Mouse (Mus musculus) heart, embryonic 14.5 days (tissue): Measurements from ENCODE around the gene Nxt1. TPM values are rescaled to one million over a fixed set of nuclear protein-coding genes. Genes with fewer than 3 reads are reported as not detected.

Experiments
- ATAC-seq: fragments of 200-750 bp; cut with Nextera tagmentation; 2 replicates; pipeline ENCODE4 v1.8.0; 2017; ENCODE audit warnings: low read depth, moderate TSS enrichment; ENCODE audit not compliant: insufficient number of reproducible peaks, insufficient read depth, low FRiP score
- H3K27ac ChIP-seq, 2 experiments: fragments of 200-500 bp in 1 of 2; fragments of 300-500 bp in 1 of 2; sonication (generic) in 1 of 2; replicated peaks in 1 of 2; 2 replicates each; pipeline ENCODE4 v1.5.1; 2012 to 2014; ENCODE audit warnings: low read depth in 2 of 2, low read length in 2 of 2, control low read depth in 1 of 2, mild to moderate bottlenecking in 1 of 2, mixed read lengths in 1 of 2; ENCODE audit not compliant: control insufficient read depth in 1 of 2, insufficient read depth in 1 of 2
- H3K27me3 ChIP-seq: fragments of 300-500 bp; sonication (generic); 2 replicates; pipeline ENCODE4 v1.6.1; 2014; ENCODE audit warnings: mild to moderate bottlenecking, low read length, control low read depth; ENCODE audit not compliant: control insufficient read depth, insufficient read depth
- H3K36me3 ChIP-seq: fragments of 300-500 bp; sonication (generic); 2 replicates; pipeline ENCODE4 v1.6.1; 2014; ENCODE audit warnings: mild to moderate bottlenecking, control low read depth, low read length, mixed read lengths; ENCODE audit not compliant: control insufficient read depth, insufficient read depth
- H3K4me1 ChIP-seq, 2 experiments: fragments of 200-500 bp in 1 of 2; fragments of 300-500 bp in 1 of 2; sonication (generic) in 1 of 2; 2 replicates each; pipeline ENCODE4 v1.6.1; 2012 to 2014; ENCODE audit warnings: low read length in 2 of 2, control low read depth in 1 of 2, mixed read lengths in 1 of 2; ENCODE audit not compliant: control insufficient read depth in 2 of 2, insufficient read depth in 2 of 2
- H3K4me2 ChIP-seq: fragments of 300-500 bp; sonication (generic); 2 replicates; pipeline ENCODE4 v1.6.1; 2014; ENCODE audit warnings: mild to moderate bottlenecking, low read length
- H3K4me3 ChIP-seq, 2 experiments: fragments of 200-500 bp in 1 of 2; fragments of 300-500 bp in 1 of 2; sonication (generic) in 1 of 2; 2 replicates each; pipeline ENCODE4 v1.5.1; 2012 to 2014; ENCODE audit warnings: low read length in 2 of 2, mild to moderate bottlenecking in 2 of 2, control low read depth in 1 of 2, low read depth in 1 of 2, moderate library complexity in 1 of 2; ENCODE audit not compliant: control insufficient read depth in 1 of 2, insufficient read depth in 1 of 2
- H3K9ac ChIP-seq: fragments of 300-500 bp; sonication (generic); 2 replicates; pipeline ENCODE4 v1.6.1; 2014; ENCODE audit warnings: mild to moderate bottlenecking, low read length
- H3K9me3 ChIP-seq: fragments of 300-500 bp; sonication (generic); 2 replicates; pipeline ENCODE4 v1.6.1; 2016; ENCODE audit warnings: low read length, control low read depth; ENCODE audit not compliant: control insufficient read depth
- WGBS: fragments of 180-500 bp; shearing (Covaris S2); extraction: QIAGEN DNeasy Blood & Tissue Kit; methylation state at CpG from one replicate; pipeline ENCODE4 v1.1.7; 2014; 5-methylcytosine and 5-hydroxymethylcytosine counted together
- polyA plus RNA-seq: library from polyadenylated mRNA; unstranded; fragments of >200 nt; fragmentation: Nextera tagmentation; extraction: Ambion mirVana; gene quantifications from 2 replicates; pipeline ENCODE4 v1.2.1, GENCODE M21; 2014

The Nxt1 gene
- polyA plus RNA-seq, 1 experiment from 2014 or later: 52.3 TPM

DNA sequence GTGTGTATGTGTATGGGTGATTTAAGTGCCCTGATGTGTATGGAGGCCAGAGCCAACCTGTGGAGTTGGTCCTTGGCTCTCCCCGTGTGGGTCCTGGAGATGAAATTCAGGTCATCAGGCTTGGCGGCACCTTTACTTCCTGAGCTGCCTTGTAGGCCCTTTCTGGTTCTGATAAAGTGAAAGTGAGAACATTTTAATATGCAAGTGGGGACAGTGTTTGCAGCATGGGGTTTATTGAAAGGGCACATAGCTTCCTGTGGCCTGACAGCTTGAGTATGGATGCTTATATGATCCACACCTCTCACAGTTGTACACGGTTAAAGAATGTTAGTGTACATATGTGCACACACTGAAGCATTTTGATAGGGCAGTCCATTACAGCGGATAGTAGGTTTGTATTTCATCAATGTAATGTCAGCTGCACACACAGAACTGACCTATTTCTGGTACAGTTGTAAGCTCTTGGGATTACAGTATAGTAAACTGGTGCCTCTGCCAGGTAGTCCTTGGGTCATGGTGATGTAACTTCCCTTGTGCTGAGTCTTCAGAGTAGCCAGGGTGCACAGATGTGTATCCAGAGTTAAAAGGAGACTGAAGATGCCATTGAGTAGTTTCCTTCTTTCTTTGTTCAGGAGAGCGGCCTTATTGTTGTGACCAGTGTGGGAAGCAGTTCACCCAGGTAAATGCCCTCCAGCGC lies 17.2 kb downstream of the Nxt1 start:
- H3K4me3 ChIP-seq: no peak overlapping the region
- H3K27ac ChIP-seq: no peak overlapping the region
- H3K36me3 ChIP-seq: peaks cover 94% of the 10 kb centered on the region
- no peaks in the 10 kb centered on the region for H3K27me3 ChIP-seq
- no peak overlapping the region for H3K4me2 ChIP-seq
- 85% methylated on average over 6 of the region's 6 CpGs for WGBS
- H3K9me3 ChIP-seq: no peaks in the 10 kb centered on the region
- H3K9ac ChIP-seq: no peak overlapping the region
- peaks cover 0 to 9% of the 10 kb centered on the region in 2 experiments; a peak in 2 of 4 replicates for H3K4me1 ChIP-seq
- ATAC-seq: no peak

DNA sequence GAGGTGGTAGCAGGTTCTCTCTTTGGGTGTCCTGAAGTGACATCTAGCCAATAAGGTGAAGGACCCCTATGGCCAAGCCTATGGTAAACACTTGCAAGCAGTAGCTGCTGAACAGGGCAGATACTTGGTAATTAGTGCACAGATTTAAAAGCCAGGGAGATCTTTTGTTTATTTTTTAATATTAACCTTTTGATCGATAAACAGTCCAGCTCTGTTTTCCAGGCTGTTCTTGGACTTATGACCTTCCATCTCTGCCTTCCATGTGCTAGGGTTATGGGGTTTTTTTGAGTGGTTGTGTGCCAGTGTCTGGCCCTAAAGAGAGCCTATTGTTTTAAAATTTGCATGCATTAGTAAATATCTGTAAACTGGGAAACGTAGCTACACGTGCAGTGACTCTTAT lies 17.9 kb downstream of the Nxt1 start:
- H3K27ac ChIP-seq: no peak overlapping the region
- peaks cover 94% of the 10 kb centered on the region for H3K36me3 ChIP-seq
- no peak overlapping the region for H3K4me3 ChIP-seq
- H3K4me1 ChIP-seq: peaks cover 0 to 9% of the 10 kb centered on the region in 2 experiments; a peak in 2 of 4 replicates
- H3K9ac ChIP-seq: no peak overlapping the region
- no peaks in the 10 kb centered on the region for H3K9me3 ChIP-seq
- H3K27me3 ChIP-seq: no peaks in the 10 kb centered on the region
- 93% methylated on average over 3 of the region's 3 CpGs for WGBS
- H3K4me2 ChIP-seq: no peak overlapping the region
- no peak for ATAC-seq

- H3K36me3 ChIP-seq: peaks cover 94% of the 10 kb centered on the region
- no peaks in the 10 kb centered on the region for H3K9me3 ChIP-seq
- H3K27me3 ChIP-seq: no peaks in the 10 kb centered on the region
- H3K4me1 ChIP-seq: peaks cover 0 to 9% of the 10 kb centered on the region in 2 experiments; a peak in 2 of 4 replicates
- no peak overlapping the region for H3K27ac ChIP-seq
- H3K4me3 ChIP-seq: no peak overlapping the region
- H3K4me2 ChIP-seq: no peak overlapping the region
- no peak for ATAC-seq
- no peak overlapping the region for H3K9ac ChIP-seq
- 87% methylated on average over 5 of the region's 5 CpGs for WGBS
Measured at GRCm38 (mm10) chr2:148690781-148691180, 18.4 kb downstream of the Nxt1 start.

GRCm38 (mm10) chr2:148698571-148698970 lies 26.2 kb downstream of the Nxt1 start:
- Histone ChIP-seq H3K9me3 (no peaks in the 10 kb centered on the region), H3K36me3 (peaks cover 64% of the 10 kb centered on the region), H3K27ac (no peak overlapping the region), H3K4me2 (no peak overlapping the region), H3K4me1 (peaks cover 0 to 1% of the 10 kb centered on the region in 2 experiments; a peak in 1 of 4 replicates), H3K9ac (no peak overlapping the region), H3K27me3 (no peaks in the 10 kb centered on the region), H3K4me3 (no peak overlapping the region)
- no peak for ATAC-seq
- 93% methylated on average over 5 of the region's 5 CpGs for WGBS

DNA sequence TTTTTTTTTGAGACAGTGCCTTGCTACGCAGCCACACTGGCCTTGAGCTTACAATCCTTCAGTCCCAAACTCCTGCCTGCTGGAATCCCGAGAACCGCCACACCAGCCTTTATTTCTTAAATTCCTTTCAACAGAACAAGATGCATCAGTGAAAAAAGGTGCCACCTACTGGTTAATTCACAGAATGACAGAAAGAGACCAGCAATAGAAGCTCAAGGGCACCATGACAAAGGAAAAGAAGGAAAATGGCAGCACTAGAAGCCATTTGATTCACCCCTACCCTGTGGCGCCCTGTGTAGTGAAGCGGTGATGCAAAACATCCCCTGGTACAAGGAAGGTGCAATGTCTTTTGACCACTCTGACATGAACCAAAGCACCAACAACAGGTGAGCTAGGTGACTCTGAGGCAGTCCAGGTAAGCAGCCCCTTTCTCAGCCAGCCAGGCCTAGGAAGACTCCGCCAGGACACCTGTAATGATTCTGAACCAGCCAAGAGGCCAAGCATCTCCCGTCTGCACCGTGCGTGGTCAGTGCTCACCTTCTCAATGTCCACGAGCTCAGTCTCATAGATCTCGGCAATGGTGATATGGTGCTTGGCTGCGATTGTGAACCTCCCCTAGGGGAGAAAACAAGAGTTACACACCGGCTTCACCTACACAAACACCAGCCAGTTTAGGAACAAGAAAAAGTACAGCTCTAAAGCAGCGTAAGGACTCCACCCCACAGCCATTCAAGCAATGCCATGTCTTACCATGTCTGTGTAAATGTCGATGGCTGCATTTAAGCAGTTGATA lies 34.2 kb downstream of the Nxt1 start:
- Histone ChIP-seq H3K27ac (no peak overlapping the region), H3K4me3 (no peak overlapping the region), H3K4me1 (no peaks in the 10 kb centered on the region), H3K36me3 (peaks cover 20% of the 10 kb centered on the region), H3K4me2 (no peak overlapping the region), H3K27me3 (no peaks in the 10 kb centered on the region), H3K9me3 (no peaks in the 10 kb centered on the region), H3K9ac (no peak overlapping the region)
- ATAC-seq: no peak
- 82% methylated on average over 15 of the region's 15 CpGs for WGBS

- Histone ChIP-seq H3K9me3 (no peaks in the 10 kb centered on the region), H3K4me1 (no peaks in the 10 kb centered on the region), H3K4me3 (no peak overlapping the region), H3K4me2 (no peak overlapping the region), H3K27me3 (no peaks in the 10 kb centered on the region), H3K36me3 (peaks cover 20% of the 10 kb centered on the region), H3K9ac (no peak overlapping the region), H3K27ac (no peak overlapping the region)
- WGBS: 81% methylated on average over 6 of the region's 6 CpGs
- ATAC-seq: no peak
Measured at GRCm38 (mm10) chr2:148707202-148707530, 34.8 kb downstream of the Nxt1 start.

- Histone ChIP-seq H3K4me1 (peaks cover 3 to 10% of the 10 kb centered on the region in 2 experiments), H3K4me2 (no peak overlapping the region), H3K27me3 (no peaks in the 10 kb centered on the region), H3K4me3 (no peak overlapping the region), H3K36me3 (peaks cover 10% of the 10 kb centered on the region; the same call in 1 of the 2 replicates), H3K9ac (no peak overlapping the region), H3K27ac (no peak overlapping the region), H3K9me3 (no peaks in the 10 kb centered on the region)
- 87% methylated on average over 3 of the region's 3 CpGs for WGBS
- ATAC-seq: no peak
Measured at GRCm38 (mm10) chr2:148712326-148712725, 39.9 kb downstream of the Nxt1 start.
